25 mouse cellular contexts compared by ENCODE assay signal in genomic region chr6:145819151-145819550, GRCm38 (mm10).
"Had no signal": no experiment of that assay in that cellular context is flagged by ENCODE, and none has a peak within 500 bp of the region (broad histone marks: within the 10 kb centered on the region; RNA-seq: fewer than 3 reads in every experiment).

No protein-coding gene starts in this region.

- H3K4me3 ChIP-seq: heart, adult 2 months; heart, embryonic 13.5 days; heart, embryonic 15.5 days; hindbrain, embryonic 13.5 days; hindbrain, embryonic 15.5 days; limb, embryonic 13.5 days; limb, embryonic 15.5 days; liver, embryonic 12.5 days had no signal

- H3K27me3 ChIP-seq: heart, embryonic 13.5 days; heart, embryonic 15.5 days; hindbrain, embryonic 13.5 days; hindbrain, embryonic 15.5 days; limb, embryonic 13.5 days; limb, embryonic 15.5 days; liver, embryonic 12.5 days had no signal

- H3K9me3 ChIP-seq: heart, embryonic 13.5 days; heart, embryonic 15.5 days; hindbrain, embryonic 13.5 days; hindbrain, embryonic 15.5 days; limb, embryonic 13.5 days; limb, embryonic 15.5 days; liver, embryonic 12.5 days had no signal

- H3K4me1 ChIP-seq: limb, embryonic 15.5 days had no signal

- H3K36me3 ChIP-seq: hindbrain, embryonic 13.5 days; hindbrain, embryonic 15.5 days had no signal

- H3K27ac ChIP-seq: heart, adult 2 months; heart, embryonic 13.5 days; heart, embryonic 15.5 days; hindbrain, embryonic 13.5 days; hindbrain, embryonic 15.5 days; hindbrain, postnatal 0 days; limb, embryonic 13.5 days; limb, embryonic 15.5 days; liver, embryonic 12.5 days; liver, embryonic 14.5 days had no signal

- H3K9ac ChIP-seq: heart, embryonic 13.5 days; heart, embryonic 15.5 days; hindbrain, embryonic 13.5 days; hindbrain, embryonic 15.5 days; limb, embryonic 13.5 days; limb, embryonic 15.5 days; liver, embryonic 12.5 days; liver, embryonic 14.5 days had no signal

- H3K4me2 ChIP-seq: heart, embryonic 11.5 days; heart, embryonic 13.5 days; heart, embryonic 15.5 days; hindbrain, embryonic 13.5 days; hindbrain, embryonic 15.5 days; limb, embryonic 13.5 days; limb, embryonic 15.5 days; liver, embryonic 12.5 days had no signal

- ATAC-seq: hindbrain, postnatal 0 days; intestine, embryonic 16.5 days; liver, embryonic 12.5 days had no signal

- DNase-seq: gastrocnemius, postnatal 14 days; gastrocnemius, postnatal 36 days; heart, adult 11 months; heart, adult 2 months; heart, postnatal 14 days; heart, postnatal 36 days; kidney, adult 11 months; kidney, adult 2 months; kidney, adult 9 months; kidney, postnatal 10 days; kidney, postnatal 36 days; layer of hippocampus, adult 9-11 months; layer of hippocampus, postnatal 36 days; left cerebral cortex, postnatal 4 days had no signal
